Mouse (Mus musculus) ES-Bruce4 (cell line): ENCODE measurements at regions not wholly inside any gene's neighbourhood (a gene's known extent, or its start where the extent isn't known, plus 50 kb on each side); places are given as distances from the start of the nearest gene placed in this dataset.

Experiments used
- CTCF ChIP-seq: IDR thresholded peaks from one replicate; pipeline ENCODE4 v1.8.1; 2011; ENCODE audit warnings: low read depth, low read length
- POLR2A ChIP-seq: IDR thresholded peaks from one replicate; pipeline ENCODE4 v1.8.1; 2011; ENCODE audit warnings: low read length; ENCODE audit not compliant: insufficient read depth

GRCm38 (mm10) chr3:47095288-47095687, 647.3 kb upstream of the Pabpc4l start:
- TF ChIP-seq CTCF, result no peak
- TF ChIP-seq POLR2A, result no peak
